Mouse (Mus musculus) megakaryocyte, embryonic 14.5 days (primary cell): ENCODE measurements at regions not wholly inside any gene's neighbourhood (a gene's known extent, or its start where the extent isn't known, plus 50 kb on each side); places are given as distances from the start of the nearest gene placed in this dataset.

Experiments used
- H3K27me3 ChIP-seq: replicated peaks from 2 replicates; pipeline ENCODE3; 2012; ENCODE audit warnings: inconsistent platforms
- H3K36me3 ChIP-seq: replicated peaks from 2 replicates; pipeline ENCODE3; 2012; ENCODE audit warnings: low read length, inconsistent platforms, mixed read lengths
- H3K4me1 ChIP-seq: 2 replicates; pipeline ENCODE4 v1.6.1; 2012; ENCODE audit warnings: inconsistent platforms
- H3K4me3 ChIP-seq: replicated peaks from 2 replicates; pipeline ENCODE3; 2012; ENCODE audit warnings: moderate library complexity, mild to moderate bottlenecking, inconsistent platforms
- H3K9me3 ChIP-seq: 2 replicates; pipeline ENCODE4 v1.6.1; 2012; ENCODE audit warnings: inconsistent platforms
- FLI1 ChIP-seq: IDR thresholded peaks from 2 replicates; pipeline ENCODE4 v1.6.1; 2012; ENCODE audit warnings: low read length, inconsistent platforms, mixed read lengths
- GATA1 ChIP-seq: IDR thresholded peaks from 3 replicates; pipeline ENCODE4 v1.6.1; 2012; ENCODE audit warnings: mixed read lengths, low read length, inconsistent platforms, borderline replicate concordance

DNA sequence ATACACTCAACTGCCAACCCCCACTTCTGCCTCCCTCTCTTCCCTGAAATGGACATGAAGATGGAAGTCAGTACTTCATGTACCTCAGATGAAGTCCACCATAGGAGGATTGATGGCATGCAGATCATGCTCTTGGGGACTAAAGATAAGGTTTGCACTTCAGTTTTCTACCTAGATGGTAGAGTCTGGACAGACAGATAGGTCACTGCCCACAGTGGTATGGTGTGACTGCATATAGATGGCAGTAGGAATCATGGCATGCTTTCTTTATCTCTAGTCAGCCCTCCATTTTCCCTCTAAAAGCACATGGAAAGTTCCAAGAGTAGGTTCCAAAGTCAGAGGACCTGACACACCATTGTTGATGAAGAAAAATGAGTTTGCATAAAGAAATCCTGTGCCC lies 145.6 kb upstream of the Mocs2 start:
- no peak for TF ChIP-seq FLI1
- TF ChIP-seq GATA1, result no peak
- Histone ChIP-seq H3K36me3 (no peaks in the 10 kb centered on the region), H3K9me3 (no peaks in the 10 kb centered on the region), H3K4me3 (no peak overlapping the region), H3K4me1 (peaks cover 3% of the 10 kb centered on the region; the same call in 1 of the 2 replicates), H3K27me3 (no peaks in the 10 kb centered on the region)

DNA sequence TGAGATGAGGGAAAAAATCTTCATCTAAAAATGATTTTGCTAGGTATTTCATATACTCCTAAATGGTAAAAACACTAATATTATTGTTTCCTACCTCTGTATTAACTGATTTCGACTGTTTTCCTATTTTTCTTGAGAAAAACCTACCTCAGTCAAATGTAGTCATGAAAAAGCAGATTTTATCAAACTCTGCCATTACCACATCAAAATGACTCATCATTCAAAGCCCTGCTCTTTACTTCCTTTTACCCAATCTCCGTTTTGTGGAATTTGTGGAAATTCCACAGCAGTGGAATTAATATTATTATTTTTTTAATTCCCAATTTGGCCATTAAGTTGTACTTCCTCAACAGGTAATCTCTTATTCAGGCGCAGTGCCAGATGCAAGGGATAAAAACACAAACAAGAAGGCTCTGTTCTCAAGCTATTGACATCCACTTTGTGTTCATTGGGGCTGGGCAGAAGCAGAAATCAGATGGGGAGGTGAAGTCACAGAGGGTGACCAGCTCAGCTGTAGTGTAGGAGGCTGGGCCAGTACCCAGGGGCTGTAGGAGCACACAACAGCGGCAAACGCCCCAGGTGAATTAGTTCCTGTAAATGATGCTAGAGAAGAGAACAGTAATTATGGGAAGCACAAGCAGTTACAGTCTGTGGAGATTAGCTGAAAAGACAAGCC lies 138.2 kb upstream of the Mocs2 start:
- Histone ChIP-seq H3K27me3 (no peaks in the 10 kb centered on the region), H3K36me3 (no peaks in the 10 kb centered on the region), H3K9me3 (no peaks in the 10 kb centered on the region), H3K4me1 (peaks cover 24% of the 10 kb centered on the region), H3K4me3 (no peak overlapping the region)
- no peak for TF ChIP-seq FLI1
- TF ChIP-seq GATA1, result no peak

DNA sequence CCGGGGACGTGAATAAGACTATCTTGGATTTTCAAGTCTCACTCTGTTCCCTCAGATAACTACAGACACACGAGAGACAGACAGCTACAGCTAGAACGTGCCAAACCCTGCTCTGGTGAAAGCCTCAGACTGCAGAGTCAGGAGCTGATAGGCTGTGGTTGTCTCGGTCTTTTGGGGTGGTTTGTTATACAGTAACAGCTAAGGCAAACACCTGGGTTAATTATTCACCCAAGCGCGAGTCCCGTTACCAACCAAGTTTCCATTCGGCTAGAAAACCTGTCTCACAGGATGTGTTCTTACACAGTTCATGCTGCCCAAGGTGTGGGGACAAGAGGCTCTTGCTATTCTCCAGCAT lies 137.7 kb upstream of the Mocs2 start:
- peaks cover 24% of the 10 kb centered on the region for H3K4me1 ChIP-seq
- H3K4me3 ChIP-seq, result no peak overlapping the region
- no peaks in the 10 kb centered on the region for H3K27me3 ChIP-seq
- H3K36me3 ChIP-seq, result no peaks in the 10 kb centered on the region
- no peaks in the 10 kb centered on the region for H3K9me3 ChIP-seq
- TF ChIP-seq FLI1 (no peak), GATA1 (no peak)

DNA sequence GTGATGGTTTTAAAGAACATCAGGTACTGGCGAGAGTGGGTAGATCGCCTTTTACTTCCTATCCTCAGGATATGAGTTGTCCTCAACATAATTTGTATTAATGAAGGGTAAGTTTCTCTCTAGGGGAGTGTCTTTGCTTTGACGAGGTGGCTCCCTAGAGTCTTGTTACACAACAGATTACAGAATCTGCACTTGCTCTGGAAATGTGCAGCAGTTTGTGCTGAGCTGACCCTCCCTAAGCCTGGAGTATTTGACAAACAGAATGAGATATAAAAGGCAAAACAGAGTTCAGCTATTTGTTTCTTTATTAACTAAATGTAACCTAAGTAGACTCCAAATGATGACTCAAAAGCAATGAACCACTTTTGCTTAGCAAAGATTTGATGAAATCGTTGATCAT lies 136.8 kb upstream of the Mocs2 start:
- TF ChIP-seq GATA1, result no peak
- no peak for TF ChIP-seq FLI1
- Histone ChIP-seq H3K9me3 (no peaks in the 10 kb centered on the region), H3K36me3 (no peaks in the 10 kb centered on the region), H3K4me3 (no peak overlapping the region), H3K27me3 (no peaks in the 10 kb centered on the region), H3K4me1 (peaks cover 24% of the 10 kb centered on the region)

DNA sequence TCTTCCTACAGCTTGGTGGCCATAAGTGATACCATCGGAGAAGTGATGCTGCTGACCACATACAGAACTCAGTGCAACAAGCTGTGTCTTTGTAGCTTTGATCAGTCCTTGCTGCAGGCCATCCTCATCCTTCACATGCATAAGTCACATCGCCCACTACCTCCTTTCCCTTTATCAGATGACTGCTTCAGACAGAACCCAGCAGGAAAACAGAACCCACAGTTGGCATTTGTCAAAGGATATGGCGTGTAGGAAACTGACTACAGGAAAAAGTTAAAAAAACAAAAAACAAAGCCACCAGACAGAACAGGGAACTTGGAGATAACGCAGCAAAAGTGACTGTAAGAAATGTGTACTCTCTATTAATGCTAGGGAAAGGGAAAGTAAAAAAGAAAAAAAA lies 136.1 kb upstream of the Mocs2 start:
- Histone ChIP-seq H3K36me3 (no peaks in the 10 kb centered on the region), H3K27me3 (no peaks in the 10 kb centered on the region), H3K9me3 (no peaks in the 10 kb centered on the region), H3K4me3 (peak overlapping the region; percentile 69), H3K4me1 (peaks cover 24% of the 10 kb centered on the region)
- no peak for TF ChIP-seq FLI1
- no peak for TF ChIP-seq GATA1

DNA sequence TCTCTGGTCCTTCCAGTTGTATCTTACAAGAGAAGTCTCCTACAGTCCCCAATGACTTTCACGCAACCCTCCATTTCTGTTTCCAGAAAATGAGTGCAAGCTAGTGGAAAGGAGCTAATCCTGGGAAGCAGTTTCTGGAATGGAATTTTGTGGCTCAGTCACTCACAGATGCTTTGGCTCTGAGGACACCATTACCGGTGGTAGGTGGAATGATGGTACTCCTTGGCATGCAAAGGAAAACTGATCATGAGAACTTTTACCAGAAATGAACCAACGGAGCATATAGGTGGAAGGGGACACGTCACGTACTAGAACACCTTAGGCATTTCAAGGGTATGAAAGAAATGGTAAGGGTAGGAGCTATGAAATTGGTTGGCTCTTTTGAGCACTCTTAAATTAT lies 135.1 kb upstream of the Mocs2 start:
- Histone ChIP-seq H3K4me1 (peaks cover 24% of the 10 kb centered on the region), H3K9me3 (no peaks in the 10 kb centered on the region), H3K27me3 (no peaks in the 10 kb centered on the region), H3K4me3 (no peak overlapping the region), H3K36me3 (no peaks in the 10 kb centered on the region)
- no peak for TF ChIP-seq FLI1
- no peak for TF ChIP-seq GATA1

DNA sequence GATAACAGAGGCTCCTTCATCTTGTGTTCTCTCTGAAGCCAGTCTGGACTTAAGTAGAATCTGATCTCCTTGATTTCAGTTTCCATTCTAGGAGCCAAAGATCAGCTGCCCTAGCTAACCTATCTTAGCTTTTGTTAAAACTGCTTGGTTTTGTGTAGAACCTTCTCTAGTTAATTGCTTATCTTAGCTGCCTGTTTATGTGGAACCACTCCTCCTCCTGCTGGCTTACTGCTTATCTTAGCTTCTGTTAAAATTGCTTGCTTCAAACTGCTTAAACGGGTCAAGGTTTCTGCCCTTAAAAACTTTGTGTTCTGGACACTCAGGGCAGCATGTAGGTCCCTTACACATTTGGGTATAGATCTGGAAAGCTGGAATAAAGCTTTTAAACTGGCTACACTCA lies 133.7 kb upstream of the Mocs2 start:
- Histone ChIP-seq H3K9me3 (no peaks in the 10 kb centered on the region), H3K4me1 (peaks cover 24% of the 10 kb centered on the region), H3K4me3 (no peak overlapping the region), H3K27me3 (no peaks in the 10 kb centered on the region), H3K36me3 (no peaks in the 10 kb centered on the region)
- TF ChIP-seq GATA1 (no peak), FLI1 (no peak)

DNA sequence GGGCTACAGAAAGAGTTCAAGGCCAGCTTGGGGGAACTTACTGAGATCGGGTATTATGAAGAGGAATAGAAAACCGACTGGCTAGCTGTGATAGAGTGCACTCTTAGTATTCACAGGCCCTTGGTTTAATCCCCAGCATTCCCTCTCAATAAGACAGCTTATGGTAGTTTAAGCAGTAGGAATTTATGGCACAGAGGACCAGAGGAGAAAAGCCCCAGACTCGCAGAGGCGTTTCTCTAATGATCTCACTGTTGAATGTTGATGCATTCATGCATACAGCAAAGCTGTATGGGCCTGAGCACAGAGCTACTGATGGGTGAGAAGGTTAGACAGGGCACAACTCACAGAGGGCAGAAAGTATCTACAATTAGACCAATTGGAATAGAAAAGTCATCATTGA lies 132.7 kb upstream of the Mocs2 start:
- Histone ChIP-seq H3K4me1 (peaks cover 19% of the 10 kb centered on the region), H3K27me3 (no peaks in the 10 kb centered on the region), H3K9me3 (no peaks in the 10 kb centered on the region), H3K36me3 (no peaks in the 10 kb centered on the region), H3K4me3 (no peak overlapping the region)
- no peak for TF ChIP-seq FLI1
- TF ChIP-seq GATA1, result no peak

DNA sequence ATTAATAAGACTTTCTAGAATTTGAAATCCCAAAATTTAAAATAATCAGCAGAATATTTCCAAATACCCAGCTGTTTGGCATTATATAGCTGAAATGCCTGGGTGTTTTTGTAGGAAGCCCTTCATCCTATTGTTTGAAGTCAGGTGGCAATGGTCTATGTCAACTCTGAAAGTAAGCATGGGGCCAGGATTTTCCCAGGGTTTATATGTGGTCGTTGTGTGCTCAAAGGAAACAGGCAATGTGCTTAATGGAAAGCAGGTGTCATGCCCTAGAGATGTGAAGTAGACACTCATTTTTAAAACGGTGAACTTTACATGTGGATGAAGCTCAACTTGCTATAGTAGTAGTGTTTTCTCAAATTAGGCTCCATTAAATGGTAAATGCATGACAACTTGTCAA lies 105.4 kb upstream of the Mocs2 start:
- Histone ChIP-seq H3K36me3 (no peaks in the 10 kb centered on the region), H3K9me3 (peaks cover 4% of the 10 kb centered on the region; the same call in 1 of the 2 replicates), H3K4me3 (no peak overlapping the region), H3K4me1 (no peaks in the 10 kb centered on the region), H3K27me3 (no peaks in the 10 kb centered on the region)
- TF ChIP-seq GATA1 (no peak), FLI1 (no peak)

DNA sequence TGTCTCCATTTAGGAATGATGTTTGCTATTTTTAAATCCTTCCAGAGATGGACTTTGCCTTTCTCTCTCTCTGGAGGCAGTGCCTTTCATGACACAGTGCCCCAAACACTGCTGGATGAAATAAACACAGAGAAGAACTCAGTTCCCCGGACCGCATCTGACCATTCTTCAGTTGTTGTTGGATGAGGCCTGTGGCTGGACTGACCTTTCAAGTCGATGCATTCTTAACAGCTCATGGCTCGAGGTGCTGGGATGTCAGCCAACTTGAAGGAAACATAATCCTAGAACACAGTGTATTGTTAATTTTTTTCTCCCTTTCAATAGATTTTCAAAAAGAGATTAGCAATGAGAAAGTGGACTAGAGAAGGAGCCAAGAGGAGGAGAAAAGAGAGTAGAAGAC lies 98.3 kb upstream of the Mocs2 start:
- Histone ChIP-seq H3K27me3 (no peaks in the 10 kb centered on the region), H3K4me3 (no peak overlapping the region), H3K4me1 (no peaks in the 10 kb centered on the region), H3K9me3 (peaks cover 4% of the 10 kb centered on the region; the same call in 1 of the 2 replicates), H3K36me3 (no peaks in the 10 kb centered on the region)
- no peak for TF ChIP-seq GATA1
- TF ChIP-seq FLI1, result no peak

DNA sequence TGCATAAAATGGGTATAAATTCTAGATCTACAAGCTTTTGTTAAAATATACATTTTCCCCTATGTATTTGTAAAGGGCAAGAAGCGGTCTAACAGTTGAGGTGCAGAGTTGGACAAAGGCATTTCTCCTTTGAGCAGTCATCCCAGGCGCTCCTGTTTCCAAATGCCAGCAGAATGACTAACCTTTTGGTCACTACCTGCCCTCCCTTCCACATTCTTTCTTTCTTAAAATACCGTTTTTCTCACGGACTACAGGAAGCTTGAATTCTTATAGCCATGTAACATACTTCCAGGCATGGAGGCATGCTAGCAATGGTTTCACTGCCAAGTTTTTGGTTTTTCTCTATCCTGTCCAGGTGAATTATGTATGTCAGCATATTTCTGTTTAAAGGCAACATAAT lies 91.2 kb upstream of the Mocs2 start:
- TF ChIP-seq GATA1 (no peak), FLI1 (no peak)
- H3K4me1 ChIP-seq, result no peaks in the 10 kb centered on the region
- no peaks in the 10 kb centered on the region for H3K36me3 ChIP-seq

More for the DNA sequence above, 91.2 kb upstream of the Mocs2 start:
- no peak overlapping the region for H3K4me3 ChIP-seq
- H3K9me3 ChIP-seq, result 0 out of 2 replicates have a peak, but pooled peaks cover 4% of the 10 kb centered on the region
- H3K27me3 ChIP-seq, result no peaks in the 10 kb centered on the region
